Mouse (Mus musculus): ENCODE data around the gene Il31.

Gene Il31

DNA sequence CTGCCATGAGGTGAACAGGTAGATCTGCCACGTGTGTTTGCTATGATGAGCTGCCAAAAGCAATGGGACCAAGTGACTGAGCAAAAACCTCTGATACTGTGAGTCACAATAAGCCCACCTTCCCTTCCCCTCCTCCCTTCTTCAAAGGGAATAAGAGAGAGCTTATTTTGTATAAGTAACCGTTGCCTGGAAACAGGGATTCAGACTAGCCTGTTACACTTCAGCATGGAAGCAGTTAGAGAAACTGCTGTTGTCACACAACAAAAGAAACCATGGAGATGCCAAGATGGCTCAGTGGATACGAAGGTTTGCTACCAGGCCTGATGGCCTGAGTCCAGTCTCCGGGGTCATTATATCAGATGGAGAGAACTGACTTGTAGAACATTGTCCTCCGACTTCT is 15.5 kb downstream of the Il31 start:
- no peak for DNase-seq (ENCODE audit: low read depth, low spot score)

DNA sequence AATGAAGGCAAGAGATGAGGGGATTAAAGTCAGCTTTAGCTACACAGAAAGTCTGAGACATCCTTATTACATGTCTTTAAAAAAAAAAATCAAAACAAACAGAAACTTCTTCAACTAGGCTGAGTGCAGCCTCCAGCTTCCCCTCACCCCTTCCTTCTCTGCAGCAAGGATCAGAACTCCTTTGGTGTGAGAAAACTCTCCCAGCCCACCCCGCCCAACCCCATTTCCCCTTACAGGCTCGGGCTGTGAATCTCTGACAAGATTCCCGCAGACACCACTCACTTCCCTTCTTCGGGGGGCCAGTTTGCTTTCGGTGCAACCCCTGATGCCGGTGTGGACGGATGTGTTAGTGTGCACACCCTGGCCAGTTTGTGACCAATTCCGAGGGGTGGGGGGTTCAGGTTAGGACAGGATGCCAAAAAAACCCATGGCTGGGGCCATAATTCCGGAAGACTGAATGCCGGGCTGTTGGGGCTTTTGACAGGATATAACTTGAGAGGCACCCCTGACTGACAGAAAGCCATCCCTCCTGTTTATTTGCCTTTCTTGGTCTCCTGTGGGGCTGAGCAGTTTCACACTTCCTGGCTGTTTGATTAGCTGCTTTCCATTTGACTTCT is 18.4 kb downstream of the Il31 start:
- DNase-seq (ENCODE audit: low read depth, low spot score), result no peak

- no peak for DNase-seq (ENCODE audit: low read depth, low spot score)
These were observed 24.7 kb downstream of the Il31 start for GRCm38 (mm10) chr5:123464638-123465037.

GRCm38 (mm10) chr5:123461420-123461819 is 27.9 kb downstream of the Il31 start:
- no peak for DNase-seq (ENCODE audit: low read depth, low spot score)

DNA sequence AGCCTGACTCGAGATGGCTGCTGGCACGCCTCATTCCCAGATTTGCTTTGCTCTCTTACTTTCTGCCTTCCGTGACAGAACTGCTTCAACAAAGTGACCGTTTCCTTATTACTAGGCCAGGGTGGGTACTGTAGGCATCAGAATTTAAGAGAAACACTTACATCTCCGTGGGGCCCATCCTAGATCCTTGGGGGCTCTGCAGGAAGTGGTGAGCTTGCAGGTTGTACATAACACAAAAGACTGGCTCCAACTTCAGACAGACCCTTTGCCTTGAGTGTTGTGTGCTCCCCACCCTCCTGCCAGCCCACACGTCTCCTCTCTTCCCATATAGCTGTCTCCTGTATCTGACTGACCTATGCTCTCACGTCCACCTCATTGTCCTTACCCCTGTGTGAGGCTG is 37.4 kb downstream of the Il31 start:
- DNase-seq (ENCODE audit: low read depth, low spot score), result no peak

GRCm38 (mm10) chr5:123444849-123445334 is 44.4 kb downstream of the Il31 start:
- no peak for DNase-seq (ENCODE audit: low read depth, low spot score)

DNA sequence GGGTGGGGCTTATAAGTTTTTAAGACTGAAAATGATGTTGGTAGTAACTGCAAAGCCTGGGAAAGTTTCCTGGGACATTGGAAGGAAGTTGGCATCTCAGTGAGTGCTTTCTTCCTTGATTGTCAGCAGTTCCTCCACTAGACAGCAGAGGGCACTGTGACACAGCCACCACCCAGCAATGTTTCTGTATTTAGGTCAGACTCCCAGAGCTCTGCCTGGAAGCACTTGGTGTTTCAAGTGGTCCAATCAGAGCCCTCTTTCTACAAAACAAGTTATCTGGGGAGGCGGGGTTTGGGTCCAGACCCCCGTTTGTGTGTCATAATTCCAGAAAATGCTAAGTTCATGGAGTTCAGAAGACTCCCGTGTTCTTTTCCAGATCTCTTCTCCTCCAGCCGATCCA is 45.2 kb downstream of the Il31 start:
- DNase-seq (ENCODE audit: low read depth, low spot score), result peak; percentile 26

DNA sequence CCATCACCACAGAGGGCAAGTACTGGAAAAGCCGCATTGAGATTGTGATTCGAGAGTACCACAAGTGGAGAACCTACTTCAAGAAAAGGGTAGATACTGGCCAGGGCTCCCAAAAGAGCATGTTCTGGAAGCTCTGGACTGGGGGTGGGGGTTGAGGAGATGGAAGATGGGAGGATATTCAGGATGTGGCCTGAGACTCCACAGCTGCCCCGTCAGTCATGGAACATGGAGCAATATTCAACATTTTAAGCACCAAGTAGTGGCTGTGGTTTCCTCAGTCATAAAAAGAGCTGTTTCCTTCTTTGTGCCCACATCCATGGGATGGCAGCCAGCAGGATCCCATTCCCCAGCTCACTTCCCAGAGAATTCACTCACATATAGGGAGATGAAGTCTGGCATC is 47.0 kb downstream of the Il31 start:
- no peak for DNase-seq (ENCODE audit: low read depth, low spot score)

DNA sequence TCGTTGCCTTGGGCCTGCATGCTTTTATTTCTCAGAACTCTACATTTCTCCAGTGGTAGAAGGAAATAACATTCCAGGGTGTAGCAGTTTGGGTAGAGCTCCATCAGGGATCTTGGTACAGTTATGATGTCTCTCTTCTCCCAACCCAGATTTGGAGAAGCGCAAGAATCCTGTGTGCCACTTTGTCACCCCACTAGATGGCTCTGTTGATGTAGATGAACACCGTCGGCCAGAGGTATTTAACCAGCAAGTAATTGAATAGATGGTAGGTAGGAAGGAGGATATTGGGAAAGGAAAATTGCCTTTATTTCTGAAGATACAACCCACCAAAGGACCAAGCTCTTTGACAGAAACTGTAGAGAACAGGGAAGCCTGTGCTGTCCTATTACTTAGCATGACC is 48.6 kb downstream of the Il31 start:
- no peak for DNase-seq (ENCODE audit: low read depth, low spot score)

DNA sequence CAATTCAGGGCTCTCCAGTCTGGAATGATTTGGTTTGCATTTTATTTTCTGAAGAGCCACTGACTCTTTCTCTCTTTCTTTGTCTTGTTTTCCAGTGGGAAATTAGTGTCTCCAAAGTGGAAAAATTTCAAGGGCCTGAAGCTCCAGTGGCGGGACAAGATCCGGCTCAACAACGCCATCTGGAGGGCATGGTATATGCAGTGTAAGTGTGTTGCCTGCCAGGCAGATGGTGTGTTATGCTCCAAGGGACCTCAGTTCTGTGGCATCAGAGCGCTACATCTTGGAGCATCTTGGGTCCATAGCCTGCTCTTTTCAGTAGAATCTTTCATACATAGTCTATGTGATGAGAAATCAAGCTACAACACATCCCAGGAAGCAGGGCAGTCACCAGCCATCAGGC is 49.3 kb downstream of the Il31 start:
- DNase-seq (ENCODE audit: low read depth, low spot score), result no peak

DNA sequence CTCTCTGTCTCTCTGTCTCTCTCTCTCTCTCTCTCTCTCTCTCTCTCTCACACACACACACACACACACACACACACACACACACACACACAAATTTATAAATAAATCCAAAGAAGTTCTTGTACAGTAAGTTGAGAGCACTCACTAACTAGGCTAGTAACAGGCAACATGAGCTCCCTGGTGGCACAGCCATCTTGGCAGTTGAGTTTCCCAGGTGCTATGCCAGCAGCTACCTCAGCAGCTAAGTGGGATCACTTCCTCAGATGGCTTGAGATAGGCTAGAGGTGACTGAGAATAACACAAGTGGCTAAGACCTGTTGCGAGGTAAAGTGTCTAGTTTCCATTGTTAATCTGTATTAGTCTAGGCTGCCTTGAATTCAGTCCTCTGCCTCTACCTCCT is 50.0 kb downstream of the Il31 start:
- no peak for DNase-seq (ENCODE audit: low read depth, low spot score)

GRCm38 (mm10) chr5:123438381-123438780 is 50.9 kb downstream of the Il31 start:
- no peak for DNase-seq (ENCODE audit: low read depth, low spot score)

GRCm38 (mm10) chr5:123436780-123437175 is 52.5 kb downstream of the Il31 start:
- no peak for DNase-seq (ENCODE audit: low read depth, low spot score)

- DNase-seq (ENCODE audit: low read depth, low spot score), result no peak
These were observed 53.1 kb downstream of the Il31 start for GRCm38 (mm10) chr5:123436071-123436779.

DNA sequence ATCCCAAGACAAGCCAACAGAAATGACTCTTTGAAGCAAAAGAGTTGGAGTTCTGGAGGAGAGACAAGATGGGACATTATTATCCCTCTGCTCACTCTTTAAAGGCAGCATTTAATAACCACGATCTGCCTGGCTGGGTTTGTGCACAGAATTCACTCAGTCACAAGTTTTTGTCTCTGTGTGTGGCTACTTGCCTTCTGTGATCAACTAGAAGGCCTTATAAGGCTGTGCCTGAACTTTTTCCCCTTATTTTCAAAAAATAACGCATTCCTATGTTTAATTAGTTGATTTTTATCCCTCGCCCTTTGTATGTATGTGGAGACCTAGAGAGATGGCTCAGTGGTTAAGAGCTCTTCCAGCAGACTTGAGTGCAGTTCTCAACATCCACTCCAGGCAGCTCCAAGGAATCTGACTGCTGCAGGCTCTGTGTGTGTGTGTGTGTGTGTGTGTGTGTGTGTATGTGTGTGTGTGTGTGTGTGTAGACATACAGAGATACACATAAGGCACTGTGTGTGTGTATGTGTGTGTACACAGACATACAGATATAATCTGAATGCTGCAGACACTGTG is 56.9 kb downstream of the Il31 start:
- no peak for DNase-seq (ENCODE audit: low read depth, low spot score)

GRCm38 (mm10) chr5:123431524-123432304 is 57.6 kb downstream of the Il31 start:
- DNase-seq (ENCODE audit: low read depth, low spot score), result no peak

Data from WW6 (cell line).